Mouse (Mus musculus): ENCODE data around the gene Pdzd2. TPM values are rescaled to one million over a fixed set of nuclear protein-coding genes. Genes with fewer than 3 reads are reported as not detected.

Gene Pdzd2
- total RNA-seq, 2 experiments from 2014 or later = 15.5 to 20.4 TPM

DNA sequence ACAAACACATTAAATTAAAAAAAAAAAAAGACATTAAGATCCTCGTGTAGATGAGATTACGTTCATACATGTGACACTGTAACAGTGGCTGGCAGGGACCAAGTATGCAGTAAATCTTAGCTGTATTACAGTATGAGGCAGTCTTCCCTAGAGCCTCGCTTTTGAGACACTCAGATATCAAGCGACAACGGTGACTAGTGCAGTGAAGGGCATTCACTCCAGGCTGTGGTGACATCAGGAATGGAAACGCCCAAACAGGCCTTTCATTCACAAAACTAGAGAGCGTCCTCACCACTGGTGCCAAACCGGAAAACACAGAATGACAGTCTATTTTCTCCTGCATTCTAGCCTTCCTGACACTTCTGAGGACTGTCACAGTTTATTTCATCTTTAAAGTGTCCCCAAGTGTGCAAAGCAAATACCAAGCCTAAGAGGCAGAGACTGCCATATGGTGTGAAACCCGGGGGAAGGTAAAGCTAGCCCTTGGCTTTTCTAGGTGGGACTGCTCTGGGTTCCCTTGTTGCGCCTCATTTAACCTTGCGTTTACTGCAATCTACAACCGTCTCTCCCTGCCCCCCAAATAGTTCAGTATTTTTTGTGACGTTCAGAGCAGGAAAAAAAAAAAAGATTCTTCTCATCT is 195.9 kb downstream of the Pdzd2 start:
- no peak for DNase-seq (ENCODE audit: low spot score in 2 of 2)

DNA sequence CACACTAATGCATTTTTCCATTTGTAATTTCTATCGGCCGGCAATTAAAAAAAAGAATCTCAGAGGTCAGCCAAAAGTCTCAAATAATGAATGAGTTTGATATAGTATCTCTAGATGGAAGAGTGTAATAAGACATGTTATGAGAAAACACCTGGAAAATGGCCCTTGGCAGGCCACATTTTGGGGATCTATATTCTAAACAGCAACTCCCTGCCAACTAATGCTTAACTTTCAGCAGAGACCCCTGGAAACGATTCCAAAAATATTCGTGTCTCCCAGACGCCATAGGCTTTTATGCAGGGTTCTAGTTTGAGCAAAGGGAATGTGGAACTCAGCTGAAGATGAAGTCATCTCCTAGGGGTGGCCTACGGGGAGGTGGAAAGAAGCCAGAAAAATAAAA is 197.4 kb downstream of the Pdzd2 start:
- DNase-seq (ENCODE audit: low spot score in 2 of 2) = no peak

DNA sequence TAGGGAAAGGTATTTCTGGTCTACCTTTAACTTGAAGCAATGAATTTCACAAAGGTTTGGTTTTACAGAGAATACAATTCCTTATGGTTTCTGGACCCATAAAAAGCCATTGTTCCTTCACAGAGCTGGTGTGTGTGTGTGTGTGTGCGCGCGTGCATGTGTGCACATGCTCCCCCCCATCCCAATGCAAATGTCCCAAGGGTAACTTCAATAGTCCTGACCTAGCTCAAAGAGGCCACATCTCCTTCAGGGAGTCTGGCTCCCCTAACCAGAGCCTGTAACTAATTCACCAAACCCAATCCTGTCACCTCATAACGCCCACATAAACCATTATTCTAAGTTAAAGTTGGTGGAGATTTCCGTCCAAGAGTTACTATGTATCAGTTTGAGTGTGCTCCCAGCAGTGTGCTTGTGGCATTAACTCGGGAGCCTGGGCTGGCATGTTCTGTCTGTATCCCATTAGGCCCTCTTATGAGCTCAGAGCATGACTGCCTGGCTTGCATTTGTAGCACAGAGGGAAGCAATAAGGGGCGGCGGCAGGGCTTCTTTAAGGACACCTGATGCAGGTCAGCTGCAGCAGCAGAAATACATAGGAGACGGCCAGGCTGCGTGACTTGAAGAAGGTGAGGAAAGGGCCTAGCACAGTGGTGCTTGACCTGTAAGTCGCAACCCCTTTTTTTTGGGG is 200.0 kb downstream of the Pdzd2 start:
- DNase-seq (ENCODE audit: low spot score in 2 of 2) = no peak

DNA sequence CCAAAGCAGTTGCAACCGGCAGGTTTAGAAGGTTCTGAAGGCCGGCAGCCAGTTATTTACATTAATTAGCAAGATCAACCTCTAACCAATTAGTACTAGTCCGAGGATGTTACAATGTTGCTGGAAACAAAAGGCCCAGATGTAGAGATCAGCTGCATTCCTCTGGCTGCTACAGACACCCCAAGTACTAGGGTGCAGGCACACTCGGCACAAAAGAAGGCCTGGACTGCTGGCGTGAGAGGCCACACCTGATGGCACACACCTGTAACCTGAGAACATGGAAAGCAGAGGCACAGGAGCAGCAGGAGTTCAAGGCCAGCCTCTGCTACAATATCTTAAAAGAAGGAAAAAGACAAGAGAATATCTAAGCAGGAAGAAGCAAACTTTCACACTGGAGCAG is 206.5 kb downstream of the Pdzd2 start:
- DNase-seq (ENCODE audit: low spot score in 2 of 2) = no peak

DNA sequence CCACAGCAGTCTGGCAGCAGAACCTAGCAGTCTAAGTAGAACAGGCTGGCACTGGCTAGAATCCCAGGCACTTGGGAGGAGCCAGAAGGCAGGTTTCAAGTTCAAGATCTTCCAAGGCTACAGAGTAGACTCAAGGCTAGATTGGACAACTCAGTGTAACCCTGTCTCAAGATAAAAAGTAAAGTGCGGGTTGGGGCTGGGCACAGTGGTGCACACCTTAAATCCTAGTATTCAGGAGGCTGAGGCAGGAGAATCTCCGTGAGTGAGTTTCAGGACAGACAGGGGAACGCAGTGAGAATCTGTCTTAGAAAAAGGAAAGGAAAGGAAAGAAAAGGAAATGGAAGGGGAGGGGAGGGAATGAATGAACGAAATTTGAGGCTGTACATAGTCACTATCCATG is 207.2 kb downstream of the Pdzd2 start:
- no peak for DNase-seq (ENCODE audit: low spot score in 2 of 2)

DNA sequence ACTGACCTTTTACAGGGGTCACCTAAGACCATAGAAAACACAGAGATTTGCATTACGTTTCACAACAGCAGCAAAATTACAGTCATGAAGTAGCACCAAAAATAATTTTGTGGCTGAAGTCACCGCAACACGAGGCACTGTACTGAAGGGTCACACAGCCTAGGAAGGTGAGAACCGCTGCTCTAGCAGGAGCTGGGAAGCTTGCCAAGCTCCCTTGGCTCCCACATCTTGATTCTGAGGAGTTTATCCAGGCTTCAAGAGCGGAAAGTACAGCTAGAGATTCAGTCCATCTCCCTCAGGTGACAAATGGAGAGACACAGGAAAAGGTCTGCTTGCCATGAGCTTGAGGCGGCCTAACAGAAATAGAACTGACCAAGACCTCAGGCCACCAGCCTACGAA is 216.9 kb downstream of the Pdzd2 start:
- no peak for DNase-seq (ENCODE audit: low spot score in 2 of 2)

DNA sequence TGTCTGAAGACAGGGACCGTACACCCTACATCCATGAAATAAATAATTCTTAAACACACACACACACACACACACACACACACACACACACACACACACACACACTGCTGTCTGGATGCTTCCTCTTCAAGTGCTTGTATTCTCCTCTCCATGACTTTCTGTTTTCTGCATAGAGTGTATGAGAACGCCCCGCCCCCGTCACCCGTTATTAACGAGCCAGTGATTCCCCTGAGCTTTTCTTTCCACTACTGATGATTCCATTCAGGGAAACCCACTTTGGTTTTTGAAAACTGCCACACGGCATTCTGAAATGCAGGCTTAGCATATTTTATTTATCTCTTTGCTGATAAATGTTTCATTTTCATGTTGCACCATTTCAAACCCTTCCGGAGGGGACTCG is 219.4 kb downstream of the Pdzd2 start:
- DNase-seq (ENCODE audit: low spot score in 2 of 2) = no peak

DNA sequence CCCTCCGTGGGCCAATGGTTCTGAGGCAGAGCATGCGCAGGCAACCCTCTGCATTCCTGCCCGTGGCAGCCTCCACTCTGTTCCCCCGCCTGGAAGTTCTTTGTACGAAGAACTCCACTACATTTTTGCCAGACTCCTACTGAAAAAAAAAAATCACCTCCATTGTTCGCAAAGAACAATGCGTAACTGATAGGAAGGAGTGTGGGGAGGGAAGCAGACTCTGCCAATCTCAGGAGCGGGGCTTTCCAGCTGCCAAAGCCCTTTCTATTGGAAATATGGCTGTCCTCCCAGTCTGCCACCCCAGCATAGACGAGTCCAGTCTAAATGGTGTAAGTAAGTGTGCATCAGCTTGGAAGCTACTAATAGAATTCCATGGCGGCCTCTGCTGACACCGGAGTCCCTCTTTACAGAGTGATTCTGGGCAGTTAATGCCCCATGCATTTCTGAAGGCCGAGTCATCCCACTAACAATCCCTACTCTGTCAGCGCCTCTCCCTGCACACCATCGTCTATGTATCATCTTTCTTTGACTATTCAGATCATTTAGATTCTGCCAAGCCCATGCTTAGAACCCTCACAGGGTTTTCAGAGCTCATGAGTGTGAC is 221.3 kb downstream of the Pdzd2 start:
- no peak for DNase-seq (ENCODE audit: low spot score in 2 of 2)

DNA sequence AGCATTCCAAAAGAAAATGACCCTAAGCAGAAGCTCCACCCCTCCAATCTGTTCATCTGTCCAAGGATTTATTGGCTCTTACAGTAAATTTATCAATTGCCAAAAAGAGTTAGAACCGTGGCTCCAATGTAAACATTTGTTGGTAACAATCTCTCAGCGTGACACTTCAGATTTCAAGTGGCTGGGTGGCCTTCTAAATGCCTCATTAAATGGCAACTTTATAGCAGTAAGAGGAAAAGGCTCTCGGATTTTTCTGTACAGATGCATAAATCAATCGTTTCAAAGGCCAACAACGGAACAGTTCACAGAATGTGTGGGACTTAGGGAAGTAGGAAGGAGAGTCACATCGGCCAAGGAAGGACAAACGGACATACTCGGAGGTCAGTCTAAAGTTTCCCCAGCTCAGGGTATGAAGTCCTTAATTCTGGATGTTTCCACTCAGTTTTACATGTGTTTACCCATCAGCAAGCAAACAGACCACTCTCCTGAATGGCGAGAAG is 222.4 kb downstream of the Pdzd2 start:
- DNase-seq (ENCODE audit: low spot score in 2 of 2) = no peak

DNA sequence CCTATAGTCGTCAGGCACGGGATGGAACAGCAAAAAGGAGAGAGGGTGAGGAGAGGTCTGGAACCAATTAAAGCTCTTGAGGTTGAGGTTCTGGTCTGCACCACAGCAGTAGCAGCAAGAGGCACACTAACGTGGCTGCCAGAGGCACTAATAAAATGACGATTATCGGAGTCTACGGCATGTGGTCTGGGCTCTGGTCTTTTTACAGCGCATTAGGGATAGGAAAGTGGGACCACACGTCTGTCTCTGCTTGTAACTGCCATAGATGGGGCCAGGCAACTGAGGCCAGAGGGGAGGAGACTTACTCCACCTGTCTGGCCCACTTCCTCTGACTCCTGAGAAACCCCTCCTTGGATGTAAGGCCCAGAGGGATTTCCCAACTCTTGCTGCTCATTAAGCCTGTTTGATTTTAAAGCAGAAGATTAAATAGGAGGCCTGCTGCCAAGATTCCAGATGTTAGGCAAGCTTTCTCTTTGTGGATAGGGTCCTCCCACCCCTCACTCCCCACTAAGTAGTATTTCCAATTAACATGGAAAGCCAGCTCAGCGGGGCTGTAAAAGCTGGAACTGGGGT is 224.4 kb downstream of the Pdzd2 start:
- no peak for DNase-seq (ENCODE audit: low spot score in 2 of 2)

DNA sequence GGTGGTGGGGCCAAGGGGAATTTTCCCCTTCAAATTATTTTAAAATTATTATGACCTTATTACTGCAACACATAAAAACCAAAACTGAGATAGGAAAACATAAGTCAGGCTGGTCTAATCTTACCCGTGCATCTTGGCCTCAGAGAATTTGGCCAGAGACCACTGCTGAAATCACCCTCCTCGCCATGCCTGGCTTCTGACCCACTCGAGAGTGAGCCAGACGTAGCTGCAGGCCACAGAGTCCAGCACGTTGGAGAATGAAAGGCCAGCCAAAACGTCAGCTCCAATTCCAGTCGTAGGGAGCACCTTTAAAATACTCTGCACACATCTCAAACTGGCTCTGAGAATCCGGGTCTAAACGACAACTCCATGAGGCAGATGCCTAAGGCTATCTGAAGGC is 226.2 kb downstream of the Pdzd2 start:
- DNase-seq (ENCODE audit: low spot score in 2 of 2) = no peak

DNA sequence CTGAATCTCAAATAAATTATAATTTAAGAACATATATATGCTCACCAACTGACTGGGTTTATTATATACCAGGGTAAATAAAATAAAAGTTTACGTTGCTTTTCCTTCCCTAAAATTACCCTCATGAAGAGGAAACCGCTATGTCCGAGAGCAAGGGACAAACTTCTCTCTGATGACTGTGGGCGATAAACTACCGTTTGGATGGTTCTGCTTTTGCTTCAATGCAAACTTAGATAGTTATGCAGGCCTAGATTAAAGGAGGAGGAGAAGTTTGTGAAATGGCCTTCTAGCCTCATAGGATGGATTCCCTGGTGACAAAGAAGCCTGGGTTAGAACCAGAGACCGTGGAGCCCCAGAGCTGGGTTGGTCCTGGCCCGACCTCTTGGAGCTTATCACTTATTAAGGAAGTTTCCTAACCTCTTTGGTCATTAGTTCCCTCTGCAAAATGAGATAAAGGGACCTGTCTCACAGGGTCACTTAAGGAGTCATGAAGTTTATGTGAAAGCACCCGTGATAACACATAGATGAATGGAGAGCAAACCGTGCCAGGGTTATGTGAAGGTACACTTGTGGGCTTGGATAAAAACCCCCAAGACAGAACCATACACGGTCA is 230.9 kb downstream of the Pdzd2 start:
- no peak for DNase-seq (ENCODE audit: low spot score in 2 of 2)

DNA sequence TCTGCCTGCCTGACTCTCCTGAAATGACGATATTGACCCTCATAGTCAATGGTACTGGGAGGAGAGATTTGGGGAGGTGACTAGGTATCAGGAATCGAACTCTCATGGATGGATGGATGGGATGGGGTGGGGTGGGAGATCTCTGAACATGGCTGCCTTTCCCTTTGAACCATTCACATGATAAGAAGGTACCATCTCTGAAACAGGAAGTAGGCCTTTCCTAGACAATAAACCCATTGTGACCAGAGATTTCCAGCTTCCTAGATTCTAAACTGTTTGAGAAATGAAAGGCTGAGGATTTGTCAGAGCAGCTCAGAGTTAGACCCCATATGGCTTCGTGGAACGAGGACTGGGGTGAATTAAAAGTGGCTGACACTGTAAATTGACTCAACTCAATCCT is 232.2 kb downstream of the Pdzd2 start:
- DNase-seq (ENCODE audit: low spot score in 2 of 2) = no peak

DNA sequence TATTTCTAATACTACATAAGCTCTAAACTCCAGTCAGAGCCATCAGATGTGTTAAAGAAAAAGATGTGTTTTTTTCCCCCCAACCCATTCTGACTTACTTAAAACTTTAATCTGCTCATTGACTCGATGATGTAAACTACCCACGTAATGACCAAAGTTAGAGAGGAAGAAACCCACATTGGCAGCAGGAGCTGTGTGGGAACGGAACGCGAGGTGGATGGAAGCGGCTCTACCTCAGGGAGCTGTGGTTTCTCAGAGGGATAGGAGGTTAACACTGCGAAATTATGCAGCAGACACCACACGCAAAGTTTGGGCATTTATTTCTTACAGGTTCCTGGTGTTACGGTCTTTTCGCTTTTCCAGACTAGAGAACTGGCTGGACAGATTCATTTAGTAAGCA is 233.2 kb downstream of the Pdzd2 start:
- DNase-seq (ENCODE audit: low spot score in 2 of 2) = no peak

DNA sequence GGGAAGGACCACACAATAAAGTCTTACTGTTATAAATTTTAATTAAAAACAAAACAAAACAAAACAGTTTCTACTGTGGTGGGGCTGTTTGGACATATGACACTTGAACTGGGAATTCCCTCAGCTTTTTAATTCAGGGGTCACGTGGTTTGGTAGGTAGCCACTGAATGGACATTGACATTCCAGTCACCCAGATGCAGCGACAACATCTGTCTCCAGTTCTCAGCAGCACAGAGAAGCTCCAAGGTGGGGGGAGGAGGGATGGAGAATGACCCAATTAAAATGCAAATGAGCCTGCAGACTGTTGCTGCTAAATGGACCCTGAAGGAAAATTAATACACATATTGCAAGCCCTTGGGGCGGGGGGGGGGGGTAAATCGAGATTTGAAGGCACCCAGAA is 233.6 kb downstream of the Pdzd2 start:
- no peak for DNase-seq (ENCODE audit: low spot score in 2 of 2)

DNA sequence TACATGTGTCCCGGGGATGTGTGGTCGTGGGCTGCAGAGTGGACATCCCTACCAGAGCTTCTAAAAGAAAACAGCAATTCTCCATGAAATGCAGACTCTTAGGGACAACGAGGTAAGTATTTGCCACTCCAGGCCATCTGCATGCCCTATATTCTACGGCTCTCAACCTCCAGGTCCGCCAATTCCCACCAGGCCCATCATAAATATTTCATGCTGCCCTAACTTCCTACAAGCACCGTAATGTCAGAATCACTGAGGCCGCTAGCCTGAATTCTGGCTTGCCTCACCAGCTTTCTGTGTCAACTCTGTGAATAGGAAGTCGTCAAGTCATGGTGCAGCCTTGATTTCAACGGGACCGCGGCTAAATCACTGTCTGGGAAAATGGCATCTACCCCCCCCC is 234.2 kb downstream of the Pdzd2 start:
- DNase-seq (ENCODE audit: low spot score in 2 of 2) = no peak

DNA sequence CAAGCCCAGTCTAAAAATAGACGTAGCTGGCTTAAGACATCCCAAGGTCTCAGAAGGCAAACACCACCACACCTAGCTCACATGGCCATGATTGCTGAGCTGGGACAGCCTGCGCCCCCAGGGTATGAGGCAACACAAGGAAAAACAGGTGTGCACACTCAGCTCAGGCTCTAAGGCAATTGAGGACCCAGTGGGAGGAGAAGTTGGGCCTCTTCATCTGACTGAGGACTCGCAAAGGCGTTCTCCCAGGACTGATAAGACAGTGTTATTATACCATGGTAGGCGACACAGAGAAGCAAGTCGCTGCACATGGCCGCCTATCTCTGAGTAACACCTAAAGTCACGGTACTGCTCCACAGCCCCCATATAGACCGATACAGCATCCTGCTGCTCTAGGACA is 235.8 kb downstream of the Pdzd2 start:
- no peak for DNase-seq (ENCODE audit: low spot score in 2 of 2)

DNA sequence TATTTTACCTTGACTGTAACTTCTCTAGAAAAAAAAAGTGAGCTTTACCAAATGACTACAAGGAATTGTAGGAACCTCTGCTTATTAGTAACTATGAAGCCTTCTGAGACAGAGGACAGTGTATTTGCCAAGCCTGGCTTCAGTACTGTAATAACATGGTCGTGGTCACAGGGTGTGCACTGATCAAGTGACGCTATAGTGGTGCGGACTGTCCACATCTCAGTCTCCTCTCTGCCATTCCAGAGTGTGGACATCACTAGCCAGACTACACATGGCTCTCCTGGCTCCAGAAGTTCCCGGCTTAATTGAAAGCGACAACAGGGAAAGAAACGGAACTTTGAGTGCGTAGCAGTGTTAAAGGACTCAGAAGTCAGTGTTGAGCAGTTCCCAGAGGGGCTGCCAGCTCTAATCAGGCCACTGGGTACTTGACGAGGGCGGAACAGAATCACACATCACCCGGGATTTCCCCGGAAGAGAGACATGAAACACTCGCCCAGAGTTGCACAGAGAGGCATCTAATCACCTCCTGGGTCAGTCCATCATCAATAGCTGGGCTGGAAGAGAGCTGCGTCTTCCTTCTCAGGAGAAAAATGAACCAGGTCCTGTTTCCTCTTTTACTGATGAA is 237.7 kb downstream of the Pdzd2 start:
- DNase-seq (ENCODE audit: low spot score in 2 of 2) = no peak

DNA sequence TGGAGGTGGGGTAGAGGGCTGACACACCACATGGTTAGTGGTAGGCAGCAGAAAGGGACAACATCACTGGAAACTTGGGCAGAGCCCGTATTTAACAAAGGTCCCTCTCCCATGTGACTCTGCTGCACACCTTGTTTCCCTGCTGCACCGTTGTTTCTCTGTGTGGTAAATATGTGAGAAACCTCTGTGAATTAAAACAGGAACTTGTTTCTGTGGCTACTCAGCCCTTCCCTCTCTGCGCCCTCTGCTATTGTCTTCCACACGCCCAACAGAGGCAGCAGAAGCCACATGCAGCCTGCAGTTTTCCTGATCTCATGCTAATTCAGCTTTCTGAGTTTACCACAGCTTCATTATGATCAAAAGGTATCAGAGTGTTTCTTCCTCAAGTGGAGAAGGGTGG is 239.1 kb downstream of the Pdzd2 start:
- no peak for DNase-seq (ENCODE audit: low spot score in 2 of 2)

DNA sequence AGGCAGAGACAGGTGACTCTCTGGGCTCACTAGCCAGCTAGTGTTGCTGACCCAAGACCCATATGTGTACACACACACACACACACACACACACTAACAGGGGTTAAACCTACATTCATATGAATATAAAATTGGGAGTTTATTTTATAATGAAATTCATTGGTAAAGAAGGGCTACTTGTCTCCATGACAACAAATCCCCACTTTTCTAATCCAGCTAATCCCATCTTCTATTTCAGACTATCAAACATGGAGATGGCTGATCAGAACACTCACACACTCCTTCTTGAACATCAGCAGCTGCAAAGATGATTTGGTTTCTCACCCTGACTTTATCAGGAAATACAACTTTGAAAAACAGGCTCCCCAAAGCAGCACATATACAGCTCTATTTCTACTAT is 245.6 kb downstream of the Pdzd2 start:
- DNase-seq (ENCODE audit: low spot score in 2 of 2) = no peak

DNA sequence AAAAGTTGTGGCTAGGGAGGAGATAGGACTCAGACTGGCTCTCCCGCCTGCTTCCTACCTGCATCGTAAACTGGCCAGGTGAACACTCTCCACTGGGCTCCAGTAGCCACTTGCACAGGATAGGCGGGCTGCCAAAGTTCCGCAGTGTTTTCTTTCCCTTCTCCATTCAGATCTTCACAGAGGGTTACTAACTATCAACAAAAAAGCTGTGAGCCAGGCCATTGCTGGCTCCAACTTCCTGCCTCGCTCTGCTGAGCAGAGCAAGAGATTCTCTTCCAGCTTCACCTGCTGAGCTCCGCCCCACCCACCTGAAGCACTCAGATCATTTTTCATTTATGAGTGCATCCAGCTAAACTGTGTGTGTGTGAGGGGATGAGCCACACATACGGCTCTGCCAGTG is 246.5 kb downstream of the Pdzd2 start:
- no peak for DNase-seq (ENCODE audit: low spot score in 2 of 2)

Data from adrenal gland, postnatal 4 days (tissue).